Mouse (Mus musculus) liver, adult 2 months (tissue): ENCODE measurements at regions not wholly inside any gene's neighbourhood (a gene's known extent, or its start where the extent isn't known, plus 50 kb on each side); places are given as distances from the start of the nearest gene placed in this dataset.
A peak's percentile ranks its signal among the peaks of the same experiment; 100 is the strongest.

Source experiments
- DNase-seq: peaks from one replicate; pipeline ENCODE4 v3.0.0-alpha.2; 2011; ENCODE audit warnings: low read depth, low spot score; ENCODE audit errors: extremely low read depth
- H3K27ac ChIP-seq: fragments of 200-500 bp; replicated peaks from 2 replicates; pipeline ENCODE4 v1.5.1; 2012; ENCODE audit warnings: low read depth, mild to moderate bottlenecking, control low read depth, inconsistent platforms, low read length; ENCODE audit not compliant: insufficient read depth
- H3K27me3 ChIP-seq: fragments of 200-500 bp; 2 replicates; pipeline ENCODE4 v1.6.1; 2012; ENCODE audit warnings: mild to moderate bottlenecking, moderate library complexity, low read length, inconsistent platforms; ENCODE audit not compliant: control insufficient read depth, insufficient read depth
- H3K36me3 ChIP-seq: fragments of 200-500 bp; 2 replicates; pipeline ENCODE4 v1.6.1; 2012; ENCODE audit warnings: low read length, inconsistent platforms; ENCODE audit not compliant: control insufficient read depth, insufficient read depth
- H3K4me1 ChIP-seq: fragments of 200-500 bp; 2 replicates; pipeline ENCODE4 v1.6.1; 2011; ENCODE audit warnings: low read length; ENCODE audit not compliant: control insufficient read depth, insufficient read depth
- H3K4me3 ChIP-seq: fragments of 200-500 bp; 2 replicates; pipeline ENCODE4 v1.5.1; 2011; ENCODE audit warnings: low read depth, mild to moderate bottlenecking, control low read depth, low read length, moderate library complexity; ENCODE audit not compliant: insufficient read depth
- H3K79me2 ChIP-seq: fragments of 200-500 bp; 2 replicates; pipeline ENCODE4 v1.6.1; 2012; ENCODE audit warnings: inconsistent platforms, mild to moderate bottlenecking, low read length, moderate library complexity; ENCODE audit not compliant: control insufficient read depth, insufficient read depth
- H3K9ac ChIP-seq: fragments of 200-500 bp; 2 replicates; pipeline ENCODE4 v1.6.1; 2012; ENCODE audit warnings: low read depth, mild to moderate bottlenecking, control low read depth, inconsistent platforms, low read length
- CTCF ChIP-seq: fragments of 200-500 bp; IDR thresholded peaks from 2 replicates; pipeline ENCODE4 v1.5.1; 2011; ENCODE audit warnings: low read depth, low read length, control low read depth
- POLR2A ChIP-seq: fragments of 200-500 bp; IDR thresholded peaks from 2 replicates; pipeline ENCODE4 v1.6.1; 2011; ENCODE audit warnings: low read length, control low read depth; ENCODE audit not compliant: insufficient read depth; ENCODE audit errors: extremely low read depth
- WGBS: fragments of 180-500 bp; shearing (Covaris S2); methylation state at CpG from one replicate; pipeline ENCODE4 v1.1.7; 2018; 5-methylcytosine and 5-hydroxymethylcytosine counted together

DNA sequence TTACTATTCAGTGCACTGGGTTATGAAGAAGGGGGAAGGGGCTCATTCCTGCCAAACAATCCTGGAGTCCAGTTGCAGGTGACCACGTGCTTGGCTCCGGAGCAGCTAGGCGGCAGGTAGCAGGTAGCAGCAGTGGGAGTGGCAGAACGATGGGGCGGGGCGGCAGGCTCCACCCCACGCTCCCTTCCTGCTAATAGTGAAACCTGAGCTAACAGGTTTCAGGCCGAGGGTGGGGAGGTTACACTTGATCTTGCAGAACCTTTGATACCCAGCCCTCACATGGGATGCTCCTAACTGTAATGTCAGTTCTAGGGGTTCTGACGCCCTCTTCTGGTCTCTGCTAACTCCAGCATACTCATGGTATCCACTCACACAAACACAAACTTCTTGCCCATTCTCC lies 253.5 kb upstream of the Daam1 start:
- TF ChIP-seq POLR2A (no peak), CTCF (0 out of 2 replicates have a peak, but pooled peaks have one; percentile 13)
- H3K4me1 ChIP-seq = no peaks in the 10 kb centered on the region
- 6% methylated on average over 9 of the region's 9 CpGs for WGBS
- no peaks in the 10 kb centered on the region for H3K79me2 ChIP-seq
- H3K4me3 ChIP-seq = peak overlapping the region; percentile 47; the same call in 1 of the 2 replicates
- peak; percentile 46 for DNase-seq
- no peak overlapping the region for H3K9ac ChIP-seq
- no peaks in the 10 kb centered on the region for H3K36me3 ChIP-seq
- H3K27ac ChIP-seq = no peak overlapping the region
- H3K27me3 ChIP-seq = no peaks in the 10 kb centered on the region

GRCm38 (mm10) chr12:71578006-71578405 lies 252.9 kb upstream of the Daam1 start:
- WGBS = 93% methylated on average over 9 of the region's 9 CpGs
- H3K79me2 ChIP-seq = no peaks in the 10 kb centered on the region
- no peak for TF ChIP-seq POLR2A
- no peak for TF ChIP-seq CTCF
- no peak overlapping the region for H3K9ac ChIP-seq
- H3K4me1 ChIP-seq = no peaks in the 10 kb centered on the region
- no peaks in the 10 kb centered on the region for H3K27me3 ChIP-seq
- DNase-seq = no peak
- H3K27ac ChIP-seq = no peak overlapping the region
- no peak overlapping the region for H3K4me3 ChIP-seq
- H3K36me3 ChIP-seq = no peaks in the 10 kb centered on the region

DNA sequence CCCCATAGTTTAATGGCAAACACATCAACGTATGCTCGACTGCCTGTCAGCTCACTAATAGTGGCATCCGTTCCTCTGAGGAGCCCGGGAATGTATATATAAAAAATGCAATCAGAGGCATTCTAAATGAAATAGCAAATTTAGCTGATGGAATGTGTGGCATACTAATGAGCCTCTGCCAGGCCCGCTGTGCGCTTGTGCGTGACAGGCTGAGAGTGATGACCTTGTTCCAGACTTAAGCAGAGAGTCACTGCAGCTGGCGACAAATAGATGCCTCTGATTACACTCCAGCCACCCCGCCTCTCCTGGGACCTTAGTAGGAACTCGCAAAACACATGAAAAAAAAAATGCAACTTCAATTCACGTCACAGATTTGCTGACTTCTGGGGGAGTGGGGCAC lies 252.0 kb upstream of the Daam1 start:
- Histone ChIP-seq H3K79me2 (no peaks in the 10 kb centered on the region), H3K9ac (no peak overlapping the region), H3K4me3 (no peak overlapping the region), H3K27me3 (no peaks in the 10 kb centered on the region), H3K4me1 (no peaks in the 10 kb centered on the region), H3K36me3 (no peaks in the 10 kb centered on the region), H3K27ac (no peak overlapping the region)
- 79% methylated on average over 11 of the region's 11 CpGs for WGBS
- DNase-seq = no peak
- TF ChIP-seq CTCF (no peak), POLR2A (no peak)

DNA sequence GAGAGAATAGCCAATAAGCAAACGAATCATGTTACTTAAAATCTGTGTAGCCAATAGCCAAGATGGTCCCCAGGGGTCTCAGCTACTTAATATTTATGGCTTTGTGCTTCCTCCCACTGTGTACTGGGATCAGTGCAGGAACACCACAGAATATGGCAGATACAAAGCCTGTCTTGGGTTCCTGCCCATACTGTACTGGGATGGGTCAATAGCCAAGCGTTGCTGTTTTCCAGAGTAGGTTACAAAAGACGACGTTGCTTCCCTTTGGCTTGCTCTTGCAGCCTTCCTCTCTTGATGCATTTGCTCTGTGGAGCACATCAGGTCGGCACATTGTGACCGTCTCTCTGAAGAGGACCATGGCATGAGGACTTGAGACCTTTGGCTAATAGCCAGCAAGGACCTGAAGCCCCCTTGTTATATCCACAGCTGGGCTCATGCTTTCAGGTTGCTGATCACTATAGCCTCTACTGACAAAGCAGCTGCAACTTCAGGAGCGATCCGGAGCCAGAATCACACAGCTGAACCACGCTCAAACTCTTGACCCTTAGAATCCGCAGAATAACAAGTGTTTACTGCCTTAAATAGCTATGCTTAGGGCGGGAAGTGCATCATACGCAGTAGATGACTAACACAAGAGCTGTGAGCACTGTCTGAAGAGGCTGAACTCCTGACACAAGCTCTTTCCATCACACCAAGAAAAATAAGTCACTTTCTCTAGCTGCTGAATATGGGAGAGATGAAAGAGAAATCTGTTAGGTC lies 250.2 kb upstream of the Daam1 start:
- Histone ChIP-seq H3K4me3 (no peak overlapping the region), H3K79me2 (no peaks in the 10 kb centered on the region), H3K9ac (no peak overlapping the region), H3K27me3 (no peaks in the 10 kb centered on the region), H3K36me3 (no peaks in the 10 kb centered on the region), H3K27ac (no peak overlapping the region), H3K4me1 (no peaks in the 10 kb centered on the region)
- 76% methylated on average over 12 of the region's 12 CpGs for WGBS
- DNase-seq = peak; percentile 9
- TF ChIP-seq CTCF = no peak
- no peak for TF ChIP-seq POLR2A

GRCm38 (mm10) chr12:71584618-71585017 lies 246.3 kb upstream of the Daam1 start:
- no peak for TF ChIP-seq POLR2A
- no peak for TF ChIP-seq CTCF
- WGBS = 69% methylated on average over 8 of the region's 8 CpGs
- no peaks in the 10 kb centered on the region for H3K79me2 ChIP-seq
- no peak overlapping the region for H3K4me3 ChIP-seq
- no peaks in the 10 kb centered on the region for H3K4me1 ChIP-seq
- no peak overlapping the region for H3K27ac ChIP-seq
- H3K36me3 ChIP-seq = no peaks in the 10 kb centered on the region
- no peak for DNase-seq
- H3K27me3 ChIP-seq = no peaks in the 10 kb centered on the region
- no peak overlapping the region for H3K9ac ChIP-seq

DNA sequence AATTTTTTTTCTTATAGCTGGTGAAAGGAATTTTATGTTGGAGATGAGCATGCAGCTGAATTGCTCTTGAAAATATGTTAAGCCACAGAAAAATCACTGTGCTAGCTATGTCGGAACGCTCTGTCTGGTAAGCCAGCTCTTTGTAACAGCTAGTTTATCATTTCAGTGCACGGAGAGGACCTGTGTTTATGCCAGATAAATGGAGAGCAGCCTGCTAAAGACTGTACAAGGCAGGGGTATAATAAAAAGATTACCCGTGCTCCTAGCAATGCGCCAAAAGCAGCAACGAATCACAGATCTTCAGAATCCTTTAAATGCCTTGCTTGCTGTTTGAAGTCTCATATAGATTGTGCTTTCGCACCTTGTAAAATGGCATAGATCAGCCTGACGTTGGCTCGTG lies 232.2 kb upstream of the Daam1 start:
- TF ChIP-seq CTCF = no peak
- no peak for TF ChIP-seq POLR2A
- Histone ChIP-seq H3K27me3 (no peaks in the 10 kb centered on the region), H3K4me1 (no peaks in the 10 kb centered on the region), H3K36me3 (no peaks in the 10 kb centered on the region), H3K79me2 (no peaks in the 10 kb centered on the region), H3K4me3 (no peak overlapping the region), H3K9ac (no peak overlapping the region), H3K27ac (no peak overlapping the region)
- 91% methylated on average over 9 of the region's 9 CpGs for WGBS
- DNase-seq = no peak
